Mouse (Mus musculus) c-Kit-positive CD71-negative TER-119-negative erythroid progenitor cells, embryonic 14.5 days (primary cell): Measurements from ENCODE around the gene Lyrm7.
"Not testable (repeated sequence)": the region's sequence is repeated elsewhere in the genome, so short reads cannot be mapped to it uniquely, and the experiment has no call there.

Experiments
- DNase-seq: peaks from one replicate; pipeline ENCODE4 v3.0.0-alpha.2; 2013; ENCODE audit warnings: low read depth

The Lyrm7 gene

DNA sequence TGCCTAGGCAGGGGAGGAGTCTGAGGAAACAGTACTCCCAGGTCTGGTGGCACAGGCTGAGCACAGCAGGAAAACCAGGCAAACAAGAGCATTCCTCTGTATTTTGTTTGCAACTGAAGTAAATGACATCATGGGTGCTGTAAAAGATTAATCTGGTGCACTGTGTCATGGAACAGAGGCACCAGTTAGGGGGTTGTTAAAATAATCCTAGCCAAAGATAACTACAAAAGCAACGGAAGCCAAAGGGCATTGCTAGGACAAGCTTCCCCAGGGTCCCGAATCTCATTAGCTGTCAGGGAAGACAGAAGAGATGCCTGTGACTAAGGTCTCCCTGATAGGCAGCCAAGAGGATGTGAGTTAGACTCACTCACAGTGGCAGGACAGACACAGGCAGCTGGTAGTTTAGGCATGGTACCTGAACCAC is 20.3 kb upstream of the Lyrm7 start:
- no peak for DNase-seq

DNA sequence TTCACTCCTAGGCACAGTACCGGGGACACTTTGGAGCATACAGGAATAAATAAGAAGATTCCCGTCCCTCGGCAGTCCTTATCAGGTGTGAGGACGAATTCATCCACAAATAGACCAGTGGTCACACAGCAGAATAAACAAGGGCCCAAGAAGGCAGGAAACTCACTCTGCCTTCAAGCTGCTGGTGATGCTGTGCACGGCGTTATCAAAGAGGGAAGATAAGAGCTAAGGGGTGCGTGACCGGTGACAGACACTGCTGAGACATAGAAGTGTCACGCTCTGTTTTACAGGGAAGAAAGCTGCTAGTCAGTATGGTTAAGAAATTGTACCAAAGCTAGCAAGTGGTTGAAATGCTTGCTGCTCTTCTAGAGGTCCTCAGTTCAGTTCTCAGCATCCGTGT is 19.2 kb upstream of the Lyrm7 start:
- no peak for DNase-seq

DNA sequence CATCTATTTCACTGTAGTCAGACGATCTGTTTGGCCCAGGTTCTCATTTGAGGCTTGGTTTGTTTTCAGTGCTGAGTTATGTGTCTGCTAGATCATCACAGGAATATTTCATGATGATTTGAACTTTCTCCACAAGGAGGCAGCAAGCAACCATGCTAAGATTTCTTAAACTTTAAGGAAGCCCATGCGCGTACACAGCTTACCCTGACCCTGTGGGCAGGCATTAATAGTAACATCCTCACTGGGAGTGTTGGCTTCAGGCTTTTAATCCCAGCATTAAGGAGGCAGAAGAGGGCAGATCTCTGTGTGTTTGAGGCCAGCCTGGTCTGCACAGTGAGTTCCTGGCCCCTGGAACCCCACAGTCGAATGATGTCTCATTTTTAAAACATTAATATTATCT is 18.7 kb upstream of the Lyrm7 start:
- DNase-seq = peak; percentile 66

DNA sequence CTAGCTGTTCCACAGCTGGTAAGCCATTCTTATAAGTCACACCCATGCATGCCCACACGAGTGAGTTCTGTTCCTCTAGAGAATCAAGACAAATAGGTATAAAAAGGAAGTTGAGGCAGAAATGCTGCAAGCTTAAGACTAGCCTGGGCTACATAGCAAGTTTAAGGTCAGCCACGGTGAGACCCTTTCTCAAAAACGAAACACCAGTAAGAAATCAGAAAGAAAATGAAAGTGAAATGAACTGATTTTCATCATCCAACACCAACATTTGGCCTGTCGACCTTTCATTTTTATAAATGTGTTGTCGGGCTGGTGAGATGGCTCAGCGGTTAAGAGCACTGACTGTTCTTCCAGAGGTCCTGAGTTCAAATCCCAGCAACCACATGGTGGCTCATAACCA is 18.2 kb upstream of the Lyrm7 start:
- DNase-seq = no peak

- no peak for DNase-seq
Measured at GRCm38 (mm10) chr11:54876031-54876430, 15.3 kb upstream of the Lyrm7 start.

DNA sequence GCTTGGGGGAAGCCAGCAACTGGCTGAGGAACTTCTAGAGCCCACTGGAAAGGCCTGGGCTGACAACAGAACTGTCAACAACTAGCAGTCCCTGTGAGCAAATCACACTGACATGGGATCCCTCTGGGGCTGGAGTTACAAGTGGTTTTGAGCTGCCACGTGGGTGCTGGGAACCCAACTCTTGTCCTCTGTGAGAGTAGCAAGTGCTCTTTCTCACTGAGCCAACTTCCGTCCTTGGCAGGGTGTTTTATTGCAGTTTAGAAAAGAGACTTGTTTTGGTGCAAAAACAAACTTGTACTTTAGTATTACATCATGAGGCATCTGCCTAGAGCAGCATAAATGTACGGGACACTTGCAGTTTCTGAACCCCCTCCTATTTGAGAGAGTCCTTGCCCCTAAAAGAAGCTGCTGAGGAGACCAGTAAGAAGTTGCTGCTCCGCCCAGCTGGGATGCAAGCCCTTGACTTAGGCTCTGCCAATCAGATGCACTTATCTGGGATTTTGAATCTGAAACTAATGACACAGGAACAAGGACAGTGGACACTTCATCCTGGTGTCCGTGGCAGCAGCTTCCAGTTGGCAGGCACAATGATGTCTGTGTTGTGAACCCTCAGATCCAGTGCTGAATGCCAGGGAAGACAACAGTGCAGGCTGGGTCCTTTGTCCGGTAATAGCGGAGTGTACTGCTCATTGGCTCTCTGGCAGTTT is 11.3 kb upstream of the Lyrm7 start:
- no peak for DNase-seq

- no peak for DNase-seq
Measured at GRCm38 (mm10) chr11:54869318-54869717, 8.6 kb upstream of the Lyrm7 start.

DNA sequence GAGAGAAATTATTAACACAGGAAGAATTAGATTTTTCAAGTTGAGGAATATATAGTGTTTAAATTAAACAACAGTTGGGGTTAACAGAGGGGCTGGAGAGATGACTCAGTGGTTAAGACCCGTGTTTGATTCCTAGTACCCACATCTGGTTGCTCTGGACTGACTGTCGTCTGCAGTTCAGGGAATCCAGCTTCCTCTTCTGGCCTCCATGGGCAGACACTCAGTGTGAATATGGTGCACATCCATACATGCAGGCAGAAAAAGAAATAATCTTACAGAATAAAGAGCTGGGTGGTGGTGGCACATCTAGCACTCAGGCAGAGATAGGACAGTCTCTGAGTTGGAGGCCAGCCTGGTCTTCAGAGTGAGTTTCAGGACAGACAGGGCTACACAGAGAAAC is 7.7 kb upstream of the Lyrm7 start:
- DNase-seq = no peak

DNA sequence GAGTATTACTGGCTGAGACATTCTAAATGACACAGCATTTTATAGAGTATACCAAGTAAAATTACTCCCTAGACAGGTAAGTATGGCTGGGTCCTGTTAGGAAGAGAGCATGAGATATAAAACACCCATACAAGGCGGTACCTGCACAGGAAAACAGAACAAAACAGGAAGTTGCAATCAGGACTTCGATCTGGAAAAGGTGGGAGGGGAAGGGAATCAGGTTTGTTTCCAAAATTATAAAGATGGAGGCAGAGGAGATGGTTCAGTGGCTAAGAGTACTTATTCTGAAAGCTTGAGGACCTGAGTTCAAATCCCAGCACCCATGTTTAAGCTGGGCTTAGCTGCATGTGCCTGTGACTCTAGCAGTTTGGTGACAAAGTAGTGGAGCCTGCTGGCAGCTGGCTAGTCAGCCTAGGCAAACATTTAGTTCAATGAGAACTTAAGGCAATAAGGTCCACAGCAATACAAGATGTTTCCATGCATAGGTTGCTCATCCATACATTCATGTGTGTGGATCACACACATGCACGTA is 7.3 kb upstream of the Lyrm7 start:
- no peak for DNase-seq

DNA sequence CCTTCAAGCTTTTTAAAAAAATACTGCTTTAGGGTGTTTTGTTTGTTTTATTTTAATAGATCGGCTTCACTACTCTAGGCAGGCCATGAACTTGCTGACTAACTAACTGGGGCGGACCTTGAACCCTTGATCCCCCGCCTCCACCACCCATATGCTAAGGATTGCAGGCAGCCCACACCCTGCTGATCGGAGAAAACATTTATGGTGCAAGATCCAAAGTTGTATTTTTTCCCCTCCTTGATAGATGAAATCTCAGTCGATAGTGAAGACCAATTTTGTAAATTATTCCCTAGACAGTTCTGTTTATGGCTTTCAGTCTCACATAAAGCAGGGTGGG is 6.3 kb upstream of the Lyrm7 start:
- no peak for DNase-seq

GRCm38 (mm10) chr11:54866119-54867048 is 5.7 kb upstream of the Lyrm7 start, which contains the start of gene Hint1:
TSS of gene Hint1 (plus strand) at chr11:54866383.
- DNase-seq = peak; percentile 78

DNA sequence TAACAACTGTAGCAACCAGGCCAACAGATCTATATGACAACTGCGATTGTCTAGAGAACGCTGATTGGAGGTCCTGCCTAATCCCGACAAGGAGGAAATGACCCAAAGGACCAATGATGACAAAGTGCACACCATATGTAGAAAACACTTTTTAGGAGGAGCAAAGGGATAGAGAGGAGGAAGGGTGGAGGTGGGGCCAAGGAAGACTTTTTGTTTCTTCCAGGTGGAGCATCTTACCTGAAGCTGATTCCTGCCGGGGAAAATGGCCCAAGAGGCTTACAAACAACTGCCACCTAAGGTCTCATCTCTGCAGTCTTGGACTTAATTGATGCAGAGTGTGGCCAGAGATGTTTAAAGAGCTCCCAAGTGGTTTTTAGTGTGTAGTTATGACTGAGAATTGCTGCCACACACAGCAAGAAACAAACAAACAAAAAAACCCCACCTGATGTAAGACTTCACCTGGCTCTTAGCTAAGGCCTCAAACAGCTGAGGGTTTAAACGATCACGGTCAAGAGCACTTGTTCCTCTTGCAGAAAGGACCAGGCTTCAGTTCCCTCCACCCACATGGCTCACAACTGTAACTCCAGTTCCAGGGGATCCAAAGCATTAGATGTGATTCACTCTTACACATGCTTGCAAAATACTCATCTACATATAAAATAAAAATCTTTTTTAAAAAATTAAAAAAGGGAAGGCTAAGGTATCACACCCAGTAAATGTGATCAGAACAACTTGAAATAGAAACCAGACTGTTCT is 4.8 kb upstream of the Lyrm7 start:
- no peak for DNase-seq

GRCm38 (mm10) chr11:54862621-54863520 is 2.2 kb upstream of the Lyrm7 start:
- no peak for DNase-seq

DNA sequence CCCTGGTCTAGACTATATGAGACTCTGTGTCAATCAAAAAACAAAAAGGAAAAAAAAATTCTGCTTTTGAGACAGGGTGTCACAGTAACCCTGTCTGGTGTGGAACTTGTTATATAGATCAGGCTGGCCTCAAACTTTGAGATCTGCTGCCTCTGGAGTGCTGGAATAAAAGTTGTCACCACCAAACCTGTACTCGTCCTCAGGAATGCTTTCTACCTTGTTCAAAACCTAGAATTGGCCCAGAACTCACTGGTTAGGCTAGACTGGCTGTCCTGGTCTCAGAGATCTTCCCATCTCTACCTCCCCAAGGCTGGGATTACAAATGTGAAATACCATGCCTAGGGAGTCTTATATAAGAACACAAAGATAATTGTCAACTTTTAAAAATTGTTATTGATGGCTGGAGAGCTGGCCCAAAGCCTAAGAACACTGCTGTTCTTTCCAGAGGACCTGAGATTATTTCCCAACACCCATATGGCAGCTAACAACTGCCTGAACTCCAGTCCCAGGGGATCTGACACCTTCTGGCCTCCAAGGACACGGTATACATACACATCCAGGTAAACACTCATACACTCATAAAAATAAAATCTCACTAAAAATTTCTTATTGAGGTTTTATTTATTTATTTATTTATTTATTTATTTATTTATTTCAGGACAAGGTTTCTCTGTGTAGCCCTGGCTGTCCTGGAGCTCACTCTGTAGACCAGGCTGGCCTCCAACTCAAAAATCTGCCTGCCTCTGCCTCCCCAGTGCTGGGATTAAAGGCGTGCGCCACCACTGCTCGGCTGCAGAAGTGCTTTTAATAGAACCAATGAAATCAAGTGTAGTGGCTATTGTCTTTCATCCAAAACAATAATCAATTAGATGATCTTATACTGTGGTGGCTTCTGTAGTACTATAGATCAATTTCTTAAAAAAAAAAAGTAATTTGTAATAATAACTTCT is 1.0 kb upstream of the Lyrm7 start:
- no peak for DNase-seq

DNA sequence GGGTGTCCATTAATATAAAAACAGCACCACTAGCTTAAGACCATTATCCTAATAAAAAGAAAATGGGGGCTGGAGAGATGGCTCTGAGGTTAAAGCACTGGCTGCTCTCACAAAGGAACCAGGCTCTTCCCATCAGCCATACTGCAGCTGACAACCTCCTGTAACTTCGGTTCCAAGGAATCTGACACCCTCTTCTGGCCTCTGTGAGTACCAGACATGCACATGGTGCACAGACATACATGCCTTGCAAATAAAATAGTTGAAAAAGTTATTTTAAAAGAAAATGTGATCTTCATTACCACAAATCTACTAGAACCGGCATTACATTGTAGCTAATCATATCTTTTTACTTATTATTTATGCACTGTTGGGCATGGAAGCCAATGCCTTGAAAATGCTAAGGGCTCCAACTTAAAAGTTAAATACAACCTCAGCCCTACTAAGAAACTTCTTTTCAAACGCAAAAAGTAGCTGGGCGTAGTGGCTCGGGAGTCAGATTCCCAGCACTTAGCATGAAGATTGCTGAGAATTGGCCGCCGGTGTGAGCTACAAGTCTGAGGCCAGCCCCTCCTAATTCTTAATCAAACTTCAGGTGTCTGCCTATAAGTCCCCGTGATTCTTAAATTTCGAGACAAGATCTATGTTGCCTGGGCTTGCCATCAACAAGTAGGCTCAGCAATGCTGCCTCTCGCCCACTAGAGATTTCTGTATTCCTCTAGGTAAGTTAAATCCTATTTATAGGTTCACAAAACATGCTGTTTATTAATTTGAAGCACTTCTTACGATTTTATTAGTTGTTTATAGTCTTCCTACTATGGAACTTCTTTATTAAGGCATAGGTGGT is 1.2 kb downstream of the Lyrm7 start:
- DNase-seq = no peak

DNA sequence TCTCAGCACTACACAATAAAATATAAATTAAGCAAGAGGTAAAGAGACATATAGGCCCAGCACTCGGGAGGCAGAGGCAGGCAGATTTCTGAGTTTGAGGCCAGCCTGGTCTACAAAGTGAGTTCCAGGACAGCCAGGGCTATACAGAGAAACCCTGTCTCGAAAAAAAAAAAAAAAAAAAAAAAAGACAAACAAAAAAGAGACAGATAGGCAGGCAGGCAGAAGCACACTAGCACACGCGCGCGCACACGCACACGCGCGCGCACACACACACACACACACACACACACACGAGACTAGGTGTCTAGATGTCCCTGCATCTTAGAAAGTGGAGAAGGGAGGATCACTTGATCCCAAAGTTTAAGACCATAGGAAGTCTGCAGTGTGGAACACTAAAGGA is 1.8 kb downstream of the Lyrm7 start:
- not testable (repeated sequence) for DNase-seq

DNA sequence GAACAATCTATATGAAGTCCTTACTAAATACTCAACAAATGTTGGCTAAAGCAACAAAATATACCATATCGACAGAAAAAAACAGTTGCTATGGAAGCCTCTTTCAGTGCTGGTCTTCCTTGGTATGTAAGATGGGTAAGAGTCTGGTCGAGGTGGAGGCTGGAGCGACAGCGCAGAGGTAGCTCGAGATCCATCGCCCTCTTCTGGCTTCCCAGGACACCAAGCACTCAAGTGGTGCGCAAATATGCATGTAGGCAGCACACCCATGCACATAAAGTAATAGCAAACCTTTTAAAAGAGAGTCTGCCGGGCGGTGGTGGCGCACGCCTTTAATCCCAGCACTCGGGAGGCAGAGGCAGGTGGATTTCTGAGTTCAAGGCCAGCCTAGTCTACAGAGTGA is 9.1 kb downstream of the Lyrm7 start:
- no peak for DNase-seq

GRCm38 (mm10) chr11:54849961-54850758 is 10.6 kb downstream of the Lyrm7 start:
- no peak for DNase-seq
